Mouse (Mus musculus) E14TG2a.4 (cell line): ENCODE data around the gene 4930404N11Rik.

ENCODE experiments used
- CTCF ChIP-seq: conservative IDR thresholded peaks from 2 replicates; pipeline ENCODE4 v1.5.1; 2014; ENCODE audit warnings: low read length
- NANOG ChIP-seq: IDR thresholded peaks from 2 replicates; pipeline ENCODE4 v1.6.1; 2014; ENCODE audit warnings: borderline replicate concordance, low read length, mixed read lengths
- POU5F1 ChIP-seq: IDR thresholded peaks from 2 replicates; pipeline ENCODE4 v1.6.1; 2014; ENCODE audit warnings: low read length, borderline replicate concordance

- TF ChIP-seq CTCF (no peak), POU5F1 (no peak), NANOG (no peak)
Observed at GRCm38 (mm10) chr10:81389373-81389772, 23.8 kb upstream of the 4930404N11Rik start.
